Comparison of ENCODE assay signal across 22 mouse cellular contexts in the genomic region with DNA sequence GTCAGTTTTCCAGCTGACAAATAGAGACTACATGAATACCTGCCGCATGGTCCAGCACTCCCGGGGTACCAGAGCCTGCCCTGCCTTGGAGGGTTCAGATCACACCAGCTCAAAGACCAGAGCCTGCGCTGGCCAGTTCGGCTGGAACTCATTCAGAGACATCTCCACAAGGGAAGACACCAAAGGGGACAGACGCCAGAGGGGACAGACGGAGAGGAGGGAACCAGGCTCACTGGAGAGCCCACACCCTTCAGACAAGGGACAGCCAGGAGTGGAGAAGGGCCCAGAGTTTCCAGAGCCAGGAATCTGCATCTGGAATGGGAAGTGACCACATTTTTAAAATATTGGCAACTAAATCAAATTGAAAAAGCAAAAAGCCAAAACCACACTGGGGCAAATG. TPM values are rescaled to one million over a fixed set of nuclear protein-coding genes. Genes with fewer than 3 reads are reported as not detected.
DNase-seq lines count a peak whose midpoint lies in the region; ATAC-seq and TF ChIP-seq lines count a peak whose summit lies in the region.
"Had no signal": no experiment of that assay in that cellular context is flagged by ENCODE, and none has a peak within 500 bp of the region (broad histone marks: within the 10 kb centered on the region; RNA-seq: fewer than 3 reads in every experiment).

No protein-coding gene starts in this region.

- peaks cover 26% of the 10 kb centered on the region for H3K36me3 ChIP-seq in E14TG2a.4 (ENCODE audit: insufficient read depth, low read length)
- H3K36me3 ChIP-seq in forebrain, embryonic 16.5 days (ENCODE audit: control insufficient read depth, insufficient read depth) = no peaks in the 10 kb centered on the region
- H3K36me3 ChIP-seq: embryonic facial prominence, embryonic 15.5 days; hindbrain, embryonic 10.5 days; hindbrain, embryonic 13.5 days; intestine, embryonic 15.5 days had no signal

- H3K27ac ChIP-seq in forebrain, embryonic 16.5 days (ENCODE audit: low read length) = no peak overlapping the region
- H3K27ac ChIP-seq: embryonic facial prominence, embryonic 15.5 days; hindbrain, embryonic 10.5 days; hindbrain, embryonic 13.5 days; intestine, embryonic 15.5 days had no signal

- no peak for TF ChIP-seq CTCF in E14TG2a.4 (conservative IDR thresholded peaks at IDR 0.05; ENCODE audit: low read length)

- peak; percentile 94 for DNase-seq in heart, adult 11 months
- DNase-seq in heart, postnatal 4 days = no peak
- DNase-seq in NIH3T3 (ENCODE audit: low read depth) = peak; percentile 47
- no peak for DNase-seq in frontal cortex, postnatal 25 days (ENCODE audit: low spot score in 2 of 2)
- DNase-seq: adrenal gland, adult 8-10 months; adrenal gland, postnatal 25 days; cerebellum, adult 11-12 months; cerebellum, adult 8-10 months; cerebellum, postnatal 10 days; cerebellum, postnatal 36 days; embryo, embryonic 11 days; gastrocnemius, postnatal 25 days; kidney, adult 18-20 months had no signal

- WGBS in forebrain, embryonic 16.5 days = 58% methylated on average over 6 of the region's 6 CpGs

- H3K27me3 ChIP-seq in E14TG2a.4 (ENCODE audit: insufficient read depth, low read length) = peaks cover 24% of the 10 kb centered on the region
- H3K27me3 ChIP-seq in forebrain, embryonic 16.5 days (replicated peaks; ENCODE audit: control insufficient read depth, insufficient read depth, low read length) = peaks cover 20% of the 10 kb centered on the region

- no peaks in the 10 kb centered on the region for H3K9me3 ChIP-seq in E14TG2a.4 (ENCODE audit: low read length)
- no peaks in the 10 kb centered on the region for H3K9me3 ChIP-seq in forebrain, embryonic 16.5 days (ENCODE audit: control insufficient read depth, low read length)
- H3K9me3 ChIP-seq: embryonic facial prominence, embryonic 15.5 days; hindbrain, embryonic 10.5 days; hindbrain, embryonic 13.5 days; intestine, embryonic 15.5 days had no signal

- peaks cover 51% of the 10 kb centered on the region for H3K4me1 ChIP-seq in E14TG2a.4 (replicated peaks; ENCODE audit: low read depth, low read length)
- H3K4me1 ChIP-seq in forebrain, embryonic 16.5 days (replicated peaks; ENCODE audit: control insufficient read depth, insufficient read depth, low read length) = peaks cover 10% of the 10 kb centered on the region

- peak overlapping the region; percentile 37 for H3K4me3 ChIP-seq in E14TG2a.4 (replicated peaks; ENCODE audit: low read length)
- H3K4me3 ChIP-seq in forebrain, embryonic 16.5 days (replicated peaks; ENCODE audit: low read length) = no peak overlapping the region

- H3K9ac ChIP-seq in forebrain, embryonic 16.5 days (replicated peaks; ENCODE audit: low read depth, low read length) = no peak overlapping the region
- H3K9ac ChIP-seq: intestine, embryonic 15.5 days had no signal

- ATAC-seq in forebrain, embryonic 16.5 days = no peak
- ATAC-seq: activated CD4-positive, CD25-positive, alpha-beta regulatory T cell, adult 4 months; forebrain, embryonic 14.5 days; hindbrain, embryonic 16.5 days; intestine, embryonic 15.5 days had no signal

- H3K4me2 ChIP-seq in forebrain, embryonic 16.5 days (ENCODE audit: low read length) = no peak overlapping the region

RNA-seq across cellular contexts. Expression of gene Plcd3, which starts 19.8 kb away (rescaled TPM):
- 10 to 100 TPM; 28.0 to 34.8 TPM for total RNA-seq in heart, postnatal 4 days (2021)
- polyA plus RNA-seq in forebrain, embryonic 16.5 days (2015; fragmentation: Nextera tagmentation; extraction: Ambion mirVana) = 2.5 and 2.6 TPM in 2 replicates

RNA-seq across cellular contexts. Expression of gene Acbd4, which starts 19.9 kb away (rescaled TPM):
- 10 to 100 TPM; 25.9 to 29.2 TPM for total RNA-seq in heart, postnatal 4 days (2021)
- polyA plus RNA-seq in forebrain, embryonic 16.5 days (2015; fragmentation: Nextera tagmentation; extraction: Ambion mirVana) = 17.0 and 17.8 TPM in 2 replicates

RNA-seq across cellular contexts. Expression of gene Hexim1, which starts 34.4 kb away (rescaled TPM):
- 10 to 100 TPM; 14.8 to 15.7 TPM for total RNA-seq in heart, postnatal 4 days (2021)
- 3.5 and 4.1 TPM in 2 replicates for polyA plus RNA-seq in forebrain, embryonic 16.5 days (2015; fragmentation: Nextera tagmentation; extraction: Ambion mirVana)

RNA-seq across cellular contexts. Expression of gene Hexim2, which starts 50.6 kb away (rescaled TPM):
- total RNA-seq in heart, postnatal 4 days (2021) = 1 to 10 TPM; 4.2 to 4.8 TPM
- polyA plus RNA-seq in forebrain, embryonic 16.5 days (2015; fragmentation: Nextera tagmentation; extraction: Ambion mirVana) = 19.9 and 25.9 TPM in 2 replicates

RNA-seq across cellular contexts. Expression of gene Dcakd, which starts 53.5 kb away (rescaled TPM):
- 10 to 100 TPM; 76.4 to 77.9 TPM for total RNA-seq in heart, postnatal 4 days (2021)
- 162 and 166 TPM in 2 replicates for polyA plus RNA-seq in forebrain, embryonic 16.5 days (2015; fragmentation: Nextera tagmentation; extraction: Ambion mirVana)

Comparison
In these comparisons a context has a peak if more than half of its experiments do, and no peak if none do; other contexts are left out.
1. DNase-seq: peak in heart, adult 11 months (single experiment) and NIH3T3 (single experiment); none in heart, postnatal 4 days (single experiment) and frontal cortex, postnatal 25 days (0 of 2).